Mouse (Mus musculus) adrenal gland (tissue): ENCODE results near the gene Ndufb6.

Source experiments
- intact Hi-C: fragments of 180-260 bp; cut with DNase I; formaldehyde crosslinking; loops from one replicate; pipeline ENCODE4 v1.15.1; 2025

Ndufb6 gene

GRCm38 (mm10) chr4:40264321-40264720 is 14.9 kb downstream of the Ndufb6 start:
- intact Hi-C loops = no loop called here

- intact Hi-C loops = no loop called here
These were observed 24.7 kb downstream of the Ndufb6 start for GRCm38 (mm10) chr4:40254385-40255103.

GRCm38 (mm10) chr4:40253766-40254165 is 25.5 kb downstream of the Ndufb6 start:
- intact Hi-C loops = no loop called here

- intact Hi-C loops = no loop called here
These were observed 28.2 kb downstream of the Ndufb6 start for GRCm38 (mm10) chr4:40250984-40251383.

- intact Hi-C loops = no loop called here
These were observed 35.2 kb downstream of the Ndufb6 start for GRCm38 (mm10) chr4:40244035-40244434.

GRCm38 (mm10) chr4:40243006-40243405 is 36.2 kb downstream of the Ndufb6 start:
- intact Hi-C loops = no loop called here

- intact Hi-C loops = no loop called here
These were observed 37.3 kb downstream of the Ndufb6 start for GRCm38 (mm10) chr4:40241928-40242327.

GRCm38 (mm10) chr4:40240272-40240744 is 38.9 kb downstream of the Ndufb6 start:
- intact Hi-C loops = no loop called here

- intact Hi-C loops = loop anchor here (5.0 kb wide), 1 partner anchor 38 kb away; the partner anchor contains the start of gene Ndufb6
These were observed 39.6 kb downstream of the Ndufb6 start, which contains the start of gene Ddx58 for GRCm38 (mm10) chr4:40239409-40240271. Gene Ddx58, minus strand, starts transcription at chr4:40239828.

GRCm38 (mm10) chr4:40238483-40239408 is 40.5 kb downstream of the Ndufb6 start:
- intact Hi-C loops = loop anchor here (5.0 kb wide), 1 partner anchor 39 kb away; the partner anchor contains the start of gene Ndufb6

GRCm38 (mm10) chr4:40236829-40237228 is 42.4 kb downstream of the Ndufb6 start:
- intact Hi-C loops = loop anchor here (5.0 kb wide), 1 partner anchor 40 kb away; the partner anchor contains the start of gene Ndufb6

GRCm38 (mm10) chr4:40234256-40234655 is 45.0 kb downstream of the Ndufb6 start:
- intact Hi-C loops = no loop called here

- intact Hi-C loops = no loop called here
These were observed 46.1 kb downstream of the Ndufb6 start for GRCm38 (mm10) chr4:40233062-40233664.

- intact Hi-C loops = no loop called here
These were observed 49.5 kb downstream of the Ndufb6 start for GRCm38 (mm10) chr4:40229723-40230122.

GRCm38 (mm10) chr4:40227886-40228285 is 51.3 kb downstream of the Ndufb6 start:
- intact Hi-C loops = no loop called here

GRCm38 (mm10) chr4:40227131-40227530 is 52.1 kb downstream of the Ndufb6 start:
- intact Hi-C loops = no loop called here

- intact Hi-C loops = no loop called here
These were observed 53.1 kb downstream of the Ndufb6 start for GRCm38 (mm10) chr4:40226095-40226494.

GRCm38 (mm10) chr4:40221876-40222585 is 57.2 kb downstream of the Ndufb6 start:
- intact Hi-C loops = no loop called here

GRCm38 (mm10) chr4:40221004-40221760 is 58.0 kb downstream of the Ndufb6 start:
- intact Hi-C loops = no loop called here
